Mouse (Mus musculus) intestine, embryonic 15.5 days (tissue): Measurements from ENCODE around the gene Snx29. TPM values are rescaled to one million over a fixed set of nuclear protein-coding genes. Genes with fewer than 3 reads are reported as not detected.

Source experiments
- ATAC-seq: fragments of 200-750 bp; cut with Nextera tagmentation; 2 replicates; pipeline ENCODE4 v1.8.0; 2017; ENCODE audit warnings: moderate TSS enrichment, moderate library complexity
- H3K27ac ChIP-seq: fragments of 300-500 bp; sonication (generic); 2 replicates; pipeline ENCODE4 v1.5.1; 2015; ENCODE audit warnings: mild to moderate bottlenecking, inconsistent platforms
- H3K27me3 ChIP-seq: fragments of 300-500 bp; sonication (generic); replicated peaks from 2 replicates; pipeline ENCODE4 v1.6.1; 2015; ENCODE audit warnings: inconsistent platforms
- H3K36me3 ChIP-seq: fragments of 300-500 bp; sonication (generic); 2 replicates; pipeline ENCODE4 v1.6.1; 2015; ENCODE audit warnings: inconsistent platforms
- H3K4me1 ChIP-seq: fragments of 300-500 bp; sonication (generic); replicated peaks from 2 replicates; pipeline ENCODE4 v1.6.1; 2015; ENCODE audit warnings: inconsistent platforms
- H3K4me2 ChIP-seq: fragments of 300-500 bp; sonication (generic); replicated peaks from 2 replicates; pipeline ENCODE4 v1.6.1; 2015; ENCODE audit warnings: mild to moderate bottlenecking, inconsistent platforms
- H3K4me3 ChIP-seq: fragments of 300-500 bp; sonication (generic); replicated peaks from 2 replicates; pipeline ENCODE4 v1.5.1; 2015; ENCODE audit warnings: inconsistent platforms
- H3K9ac ChIP-seq: fragments of 300-500 bp; sonication (generic); 2 replicates; pipeline ENCODE4 v1.6.1; 2015; ENCODE audit warnings: inconsistent platforms
- H3K9me3 ChIP-seq: fragments of 300-500 bp; sonication (generic); 2 replicates; pipeline ENCODE4 v1.6.1; 2016; ENCODE audit warnings: inconsistent platforms
- WGBS: fragments of 180-500 bp; shearing (Covaris S2); methylation state at CpG from one replicate; pipeline ENCODE4 v1.1.7; 2015; 5-methylcytosine and 5-hydroxymethylcytosine counted together
- polyA plus RNA-seq: library from polyadenylated mRNA; unstranded; fragments of >200 nt; fragmentation: Nextera tagmentation; extraction: Ambion mirVana; gene quantifications from 2 replicates; pipeline ENCODE4 v1.2.1, GENCODE M21; 2015

Snx29 gene
- polyA plus RNA-seq, 1 experiment from 2014 or later: 5.7 TPM

- H3K36me3 ChIP-seq: no peaks in the 10 kb centered on the region
- no peak overlapping the region for H3K4me3 ChIP-seq
- ATAC-seq: peak; percentile 94
- no peaks in the 10 kb centered on the region; the same call in 1 of the 2 replicates for H3K4me1 ChIP-seq
- H3K9ac ChIP-seq: no peak overlapping the region
- no peaks in the 10 kb centered on the region for H3K9me3 ChIP-seq
- H3K27me3 ChIP-seq: no peaks in the 10 kb centered on the region
- H3K27ac ChIP-seq: peak overlapping the region; percentile 56; the same call in 1 of the 2 replicates
- 57% methylated on average over 5 of the region's 5 CpGs for WGBS
- H3K4me2 ChIP-seq: no peak overlapping the region
These were observed 281.1 kb downstream of the Snx29 start for GRCm38 (mm10) chr16:11603667-11604422.

- WGBS: 77% methylated on average over 3 of the region's 3 CpGs
- Histone ChIP-seq H3K27ac (no peak overlapping the region), H3K36me3 (no peaks in the 10 kb centered on the region), H3K4me2 (no peak overlapping the region), H3K9me3 (no peaks in the 10 kb centered on the region), H3K4me1 (no peaks in the 10 kb centered on the region), H3K9ac (no peak overlapping the region), H3K27me3 (no peaks in the 10 kb centered on the region), H3K4me3 (no peak overlapping the region)
- no peak for ATAC-seq
These were observed 289.9 kb downstream of the Snx29 start for GRCm38 (mm10) chr16:11612526-11613126.

GRCm38 (mm10) chr16:11614401-11615014 lies 291.8 kb downstream of the Snx29 start:
- WGBS: 83% methylated on average over 3 of the region's 3 CpGs

GRCm38 (mm10) chr16:11615633-11616032 lies 292.9 kb downstream of the Snx29 start:
- H3K4me1 ChIP-seq: no peaks in the 10 kb centered on the region
- no peak overlapping the region for H3K27ac ChIP-seq
- no peak overlapping the region for H3K4me3 ChIP-seq
- 60% methylated on average over 2 of the region's 2 CpGs for WGBS
- no peaks in the 10 kb centered on the region for H3K36me3 ChIP-seq
- H3K27me3 ChIP-seq: no peaks in the 10 kb centered on the region
- H3K9ac ChIP-seq: no peak overlapping the region
- ATAC-seq: no peak
- H3K9me3 ChIP-seq: no peaks in the 10 kb centered on the region
- H3K4me2 ChIP-seq: no peak overlapping the region

More at GRCm38 (mm10) chr16:11614401-11615014, 291.8 kb downstream of the Snx29 start:
- Histone ChIP-seq H3K4me1 (no peaks in the 10 kb centered on the region), H3K4me3 (no peak overlapping the region), H3K36me3 (no peaks in the 10 kb centered on the region), H3K4me2 (no peak overlapping the region), H3K27ac (no peak overlapping the region), H3K9ac (no peak overlapping the region), H3K9me3 (no peaks in the 10 kb centered on the region), H3K27me3 (no peaks in the 10 kb centered on the region)
- no peak for ATAC-seq

GRCm38 (mm10) chr16:11619951-11620350 lies 297.2 kb downstream of the Snx29 start:
- no peak overlapping the region for H3K4me3 ChIP-seq
- H3K9me3 ChIP-seq: no peaks in the 10 kb centered on the region
- H3K27me3 ChIP-seq: no peaks in the 10 kb centered on the region
- ATAC-seq: no peak
- H3K27ac ChIP-seq: no peak overlapping the region
- WGBS: 78% methylated on average over 2 of the region's 2 CpGs
- no peak overlapping the region for H3K9ac ChIP-seq
- no peaks in the 10 kb centered on the region for H3K36me3 ChIP-seq
- no peak overlapping the region for H3K4me2 ChIP-seq
- H3K4me1 ChIP-seq: no peaks in the 10 kb centered on the region

GRCm38 (mm10) chr16:11621042-11621441 lies 298.3 kb downstream of the Snx29 start:
- Histone ChIP-seq H3K36me3 (no peaks in the 10 kb centered on the region), H3K9me3 (no peaks in the 10 kb centered on the region), H3K27me3 (no peaks in the 10 kb centered on the region), H3K4me3 (no peak overlapping the region), H3K4me1 (no peaks in the 10 kb centered on the region), H3K4me2 (no peak overlapping the region), H3K9ac (no peak overlapping the region), H3K27ac (no peak overlapping the region)
- 81% methylated on average over 3 of the region's 3 CpGs for WGBS
- no peak for ATAC-seq

- no peaks in the 10 kb centered on the region for H3K4me1 ChIP-seq
- H3K36me3 ChIP-seq: no peaks in the 10 kb centered on the region
- H3K27ac ChIP-seq: no peak overlapping the region
- H3K9ac ChIP-seq: no peak overlapping the region
- ATAC-seq: no peak
- no peak overlapping the region for H3K4me2 ChIP-seq
- H3K9me3 ChIP-seq: no peaks in the 10 kb centered on the region
- 64% methylated on average over 1 of the region's 1 CpGs for WGBS
- no peaks in the 10 kb centered on the region for H3K27me3 ChIP-seq
- no peak overlapping the region for H3K4me3 ChIP-seq
These were observed 299.0 kb downstream of the Snx29 start for GRCm38 (mm10) chr16:11621664-11622063.

- no peak for ATAC-seq
- 74% methylated on average over 3 of the region's 3 CpGs for WGBS
- H3K27ac ChIP-seq: no peak overlapping the region
These were observed 300.3 kb downstream of the Snx29 start for GRCm38 (mm10) chr16:11623032-11623431.

GRCm38 (mm10) chr16:11624121-11624520 lies 301.4 kb downstream of the Snx29 start:
- Histone ChIP-seq H3K9me3 (no peaks in the 10 kb centered on the region), H3K9ac (no peak overlapping the region), H3K27ac (no peak overlapping the region), H3K4me2 (no peak overlapping the region), H3K36me3 (no peaks in the 10 kb centered on the region), H3K4me3 (no peak overlapping the region), H3K4me1 (no peaks in the 10 kb centered on the region), H3K27me3 (no peaks in the 10 kb centered on the region)
- 76% methylated on average over 2 of the region's 2 CpGs for WGBS
- ATAC-seq: no peak

More at GRCm38 (mm10) chr16:11623032-11623431, 300.3 kb downstream of the Snx29 start:
- Histone ChIP-seq H3K4me2 (no peak overlapping the region), H3K4me3 (no peak overlapping the region), H3K9ac (no peak overlapping the region), H3K9me3 (no peaks in the 10 kb centered on the region), H3K36me3 (no peaks in the 10 kb centered on the region), H3K4me1 (no peaks in the 10 kb centered on the region), H3K27me3 (no peaks in the 10 kb centered on the region)

- Histone ChIP-seq H3K27ac (no peak overlapping the region), H3K9ac (no peak overlapping the region), H3K36me3 (no peaks in the 10 kb centered on the region), H3K4me3 (no peak overlapping the region), H3K4me2 (no peak overlapping the region), H3K27me3 (no peaks in the 10 kb centered on the region), H3K4me1 (no peaks in the 10 kb centered on the region), H3K9me3 (no peaks in the 10 kb centered on the region)
- WGBS: 90% methylated on average over 1 of the region's 1 CpGs
- no peak for ATAC-seq
These were observed 303.3 kb downstream of the Snx29 start for GRCm38 (mm10) chr16:11626004-11626481.

GRCm38 (mm10) chr16:11626616-11627015 lies 303.9 kb downstream of the Snx29 start:
- Histone ChIP-seq H3K27ac (no peak overlapping the region), H3K36me3 (no peaks in the 10 kb centered on the region), H3K9me3 (no peaks in the 10 kb centered on the region), H3K4me1 (no peaks in the 10 kb centered on the region), H3K4me3 (no peak overlapping the region), H3K27me3 (no peaks in the 10 kb centered on the region), H3K4me2 (no peak overlapping the region), H3K9ac (no peak overlapping the region)
- no peak for ATAC-seq
- 78% methylated on average over 2 of the region's 2 CpGs for WGBS

- Histone ChIP-seq H3K9me3 (no peaks in the 10 kb centered on the region), H3K27me3 (no peaks in the 10 kb centered on the region), H3K4me2 (no peak overlapping the region), H3K9ac (no peak overlapping the region), H3K27ac (no peak overlapping the region), H3K4me3 (no peak overlapping the region), H3K4me1 (no peaks in the 10 kb centered on the region), H3K36me3 (no peaks in the 10 kb centered on the region)
- WGBS: 83% methylated on average over 9 of the region's 9 CpGs
- no peak for ATAC-seq
These were observed 305.3 kb downstream of the Snx29 start for GRCm38 (mm10) chr16:11627866-11628638.
